Mouse (Mus musculus): Measurements from ENCODE around the gene Mroh3.
A peak's percentile ranks its signal among the peaks of the same experiment; 100 is the strongest.

Mroh3 gene

DNA sequence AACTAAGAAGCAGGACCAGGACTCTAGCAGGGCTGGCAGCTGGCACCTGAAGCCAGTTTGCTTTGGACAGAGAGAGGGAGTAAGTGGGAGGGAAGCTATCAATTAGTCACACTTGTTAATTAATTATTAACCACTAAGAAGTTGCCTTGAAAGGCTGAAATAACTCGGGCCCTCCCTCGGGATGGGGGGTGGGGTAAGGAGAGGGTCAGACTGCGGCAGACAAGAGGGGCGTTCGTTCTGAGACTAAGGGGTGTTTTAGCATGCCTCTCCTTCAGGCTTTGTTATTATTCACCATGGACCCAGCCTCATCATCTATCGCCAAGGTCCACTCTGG lies 16.4 kb upstream of the Mroh3 start:
- no peak for DNase-seq (ENCODE audit: low read depth in 2 of 2, low spot score in 2 of 2)

DNA sequence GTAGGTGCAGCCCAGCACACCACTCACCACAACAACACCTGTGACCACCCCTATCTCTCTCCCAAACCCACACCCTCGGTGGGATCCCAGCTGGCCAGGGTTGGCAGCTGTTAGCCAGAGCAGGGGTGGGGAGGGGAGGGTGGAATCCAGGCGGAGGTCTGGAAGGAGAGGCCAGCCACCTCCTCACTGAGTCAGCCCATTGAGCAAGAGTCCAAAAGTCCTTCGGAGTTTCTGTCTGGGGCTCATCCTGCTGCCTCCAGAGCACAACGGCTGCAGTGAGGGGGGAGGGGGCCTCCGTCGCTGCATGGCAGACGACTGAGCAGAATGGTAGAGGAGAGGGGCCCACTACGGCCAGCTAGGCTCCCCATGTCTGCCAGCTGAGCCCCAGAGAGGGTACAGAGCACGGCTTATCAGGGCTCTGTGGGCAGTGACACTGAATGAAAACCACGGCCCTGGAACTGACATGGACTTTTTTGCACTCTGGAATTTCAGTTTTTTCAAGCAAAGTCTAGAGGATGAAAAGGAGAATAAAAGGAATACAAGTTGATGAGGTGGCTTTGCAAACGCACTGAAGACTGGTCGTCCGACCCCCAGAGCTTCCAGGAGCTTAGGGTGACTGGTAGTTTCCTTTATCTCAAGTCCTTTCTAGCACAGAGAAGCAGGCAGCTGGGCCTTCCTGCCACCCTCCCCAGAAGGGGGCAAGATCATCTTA lies 15.9 kb upstream of the Mroh3 start:
- no peak for DNase-seq (ENCODE audit: low read depth in 2 of 2, low spot score in 2 of 2)

DNA sequence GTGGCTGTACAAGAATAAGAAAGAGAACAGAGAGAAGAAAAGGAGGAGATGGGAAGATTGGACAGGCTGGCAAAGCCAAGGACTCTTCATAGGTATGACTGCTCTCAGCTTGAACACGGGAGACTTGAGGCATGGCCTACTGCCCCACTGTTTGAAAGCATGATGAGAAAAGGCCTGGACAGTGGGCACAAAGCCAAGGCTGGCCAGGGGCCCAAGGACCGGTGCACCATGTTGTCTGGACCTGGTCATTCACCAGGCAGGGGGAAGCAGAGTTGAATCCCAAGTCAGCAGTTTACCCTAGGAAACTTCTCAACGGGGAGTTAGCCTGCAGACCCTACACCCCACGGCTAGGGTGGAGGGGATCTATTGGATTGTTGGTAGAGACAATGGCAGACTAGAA lies 15.2 kb upstream of the Mroh3 start:
- no peak for DNase-seq (ENCODE audit: low read depth in 2 of 2, low spot score in 2 of 2)

DNA sequence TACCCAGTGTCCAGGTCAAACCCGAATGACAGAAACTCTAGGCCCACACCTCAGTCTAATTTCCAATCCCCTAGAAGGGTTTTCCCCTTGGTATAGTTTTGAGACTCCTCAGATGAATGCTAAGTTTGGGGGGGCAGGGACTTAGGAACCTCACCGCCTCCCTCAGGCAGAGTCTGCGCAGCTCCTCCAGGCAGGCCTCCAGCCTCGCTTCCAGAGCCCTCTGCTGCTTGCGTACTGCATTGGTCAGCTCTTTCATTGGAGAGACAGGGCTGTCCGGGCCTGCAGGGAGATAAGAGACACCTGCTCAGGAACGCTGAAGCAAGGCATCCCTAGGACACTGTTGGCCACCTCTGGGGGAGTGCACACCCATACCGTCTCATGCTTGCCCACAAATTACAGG lies 14.0 kb upstream of the Mroh3 start:
- no peak for DNase-seq (ENCODE audit: low read depth in 2 of 2, low spot score in 2 of 2)

GRCm38 (mm10) chr1:136225846-136226245 lies 13.2 kb upstream of the Mroh3 start:
- DNase-seq (ENCODE audit: low read depth in 2 of 2, low spot score in 2 of 2), result no peak

- no peak for DNase-seq (ENCODE audit: low read depth in 2 of 2, low spot score in 2 of 2)
Observed at GRCm38 (mm10) chr1:136223758-136224342, 11.2 kb upstream of the Mroh3 start.

- DNase-seq (ENCODE audit: low read depth in 2 of 2, low spot score in 2 of 2), result no peak
Observed at GRCm38 (mm10) chr1:136222386-136222785, 9.8 kb upstream of the Mroh3 start.

GRCm38 (mm10) chr1:136220037-136220871 lies 7.6 kb upstream of the Mroh3 start:
- DNase-seq (ENCODE audit: low read depth in 2 of 2, low spot score in 2 of 2), result no peak

GRCm38 (mm10) chr1:136214304-136214703 lies 1.7 kb upstream of the Mroh3 start:
- no peak for DNase-seq (ENCODE audit: low read depth in 2 of 2, low spot score in 2 of 2)

- DNase-seq (ENCODE audit: low read depth in 2 of 2, low spot score in 2 of 2), result no peak
Observed at GRCm38 (mm10) chr1:136190033-136190432, 22.6 kb downstream of the Mroh3 start.

DNA sequence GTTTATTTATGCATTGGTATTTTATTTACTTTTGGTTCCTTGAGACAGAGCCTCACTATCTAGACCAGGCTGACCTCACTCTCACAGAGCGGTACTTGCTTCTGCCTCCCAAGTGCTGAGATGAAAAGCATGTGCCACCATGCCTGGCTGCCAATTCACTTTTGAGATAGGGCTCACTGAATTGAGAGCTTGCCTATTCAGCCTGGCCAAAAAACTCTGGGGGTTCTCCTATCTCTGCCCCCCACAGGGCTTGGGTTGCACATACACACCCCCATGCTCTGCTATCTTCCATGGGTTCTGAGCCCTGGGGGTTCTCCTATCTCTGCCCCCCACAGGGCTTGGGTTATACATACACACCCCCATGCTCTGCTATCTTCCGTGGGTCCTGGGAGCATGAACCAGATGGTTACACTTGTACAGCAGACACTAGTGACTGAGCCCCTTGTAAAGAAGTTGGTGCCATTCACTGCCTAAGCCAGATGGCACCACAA lies 33.1 kb downstream of the Mroh3 start:
- DNase-seq (ENCODE audit: low read depth in 2 of 2, low spot score in 2 of 2), result no peak

GRCm38 (mm10) chr1:136178741-136179140 lies 33.9 kb downstream of the Mroh3 start:
- DNase-seq (ENCODE audit: low read depth in 2 of 2, low spot score in 2 of 2), result no peak

GRCm38 (mm10) chr1:136177085-136177484 lies 35.5 kb downstream of the Mroh3 start:
- no peak for DNase-seq (ENCODE audit: low read depth in 2 of 2, low spot score in 2 of 2)

DNA sequence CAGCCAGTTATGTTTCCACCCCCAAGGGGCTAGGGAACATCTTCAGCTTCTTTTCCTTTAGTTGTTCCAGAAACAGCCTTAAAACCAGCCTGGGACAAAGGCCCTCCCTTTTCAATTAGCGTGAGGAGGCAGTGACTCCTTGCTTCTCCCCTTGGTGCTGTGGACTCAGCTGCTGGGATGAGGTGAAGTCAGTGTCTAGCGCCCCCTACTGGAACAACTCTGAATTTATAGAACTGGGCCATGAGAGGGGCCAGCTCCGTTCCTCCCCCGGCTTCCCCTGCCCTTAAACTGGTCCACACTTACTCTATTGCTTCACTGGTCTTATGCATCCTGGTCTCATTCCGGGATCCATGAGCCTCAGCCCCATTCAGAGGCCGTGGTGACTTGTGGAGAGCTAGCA lies 37.4 kb downstream of the Mroh3 start:
- DNase-seq (ENCODE audit: low read depth in 2 of 2, low spot score in 2 of 2), result peak; percentile 49 to 73

DNA sequence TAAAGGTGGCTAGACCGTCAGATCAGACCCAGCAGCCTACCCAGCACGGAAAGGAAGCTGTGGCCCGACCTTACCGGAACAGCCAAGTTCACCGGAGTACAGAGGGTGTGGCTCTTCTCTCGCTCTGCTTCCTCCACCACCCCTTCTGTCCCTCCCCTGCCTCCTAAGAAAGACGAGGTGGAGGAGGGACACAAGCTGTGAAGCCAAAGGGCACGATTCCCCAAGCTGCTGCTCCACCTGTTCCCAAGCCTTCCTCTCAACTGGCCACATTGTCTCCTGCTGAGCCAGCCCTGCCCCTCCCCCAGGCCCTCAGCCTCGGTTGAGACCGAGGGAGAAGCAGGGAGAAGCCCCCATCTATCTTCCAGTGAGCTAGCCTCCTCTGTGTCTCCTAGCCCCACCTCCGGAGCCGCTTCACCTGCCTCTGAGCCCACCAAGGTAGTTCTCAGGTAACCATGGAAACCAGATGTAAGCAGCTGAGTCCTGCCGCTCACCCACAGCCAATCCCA lies 38.5 kb downstream of the Mroh3 start:
- peak in 1 of 2 experiments; percentile 26 for DNase-seq (ENCODE audit: low read depth in 2 of 2, low spot score in 2 of 2)

DNA sequence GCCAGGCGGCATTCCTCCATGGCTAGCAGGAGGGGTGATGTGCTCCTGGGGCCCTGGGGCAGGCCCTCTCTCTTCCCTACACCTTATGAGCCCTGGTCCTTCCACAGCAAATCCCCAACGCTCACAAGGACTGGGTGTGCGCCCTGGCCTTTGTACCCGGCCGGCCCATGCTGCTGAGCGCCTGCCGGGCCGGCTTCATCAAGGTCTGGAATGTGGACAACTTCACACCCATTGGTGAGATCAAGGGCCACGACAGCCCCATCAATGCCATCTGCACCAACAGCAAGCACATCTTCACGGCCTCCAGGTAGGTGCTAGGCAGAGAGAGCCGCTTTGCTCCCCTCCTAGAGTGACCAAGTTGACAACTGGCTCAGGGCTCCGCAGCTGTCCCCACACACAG lies 39.9 kb downstream of the Mroh3 start:
- DNase-seq (ENCODE audit: low read depth in 2 of 2, low spot score in 2 of 2), result no peak

- DNase-seq (ENCODE audit: low read depth in 2 of 2, low spot score in 2 of 2), result peak in 1 of 2 experiments; percentile 42
Observed at GRCm38 (mm10) chr1:136170109-136170508, 42.5 kb downstream of the Mroh3 start.

DNA sequence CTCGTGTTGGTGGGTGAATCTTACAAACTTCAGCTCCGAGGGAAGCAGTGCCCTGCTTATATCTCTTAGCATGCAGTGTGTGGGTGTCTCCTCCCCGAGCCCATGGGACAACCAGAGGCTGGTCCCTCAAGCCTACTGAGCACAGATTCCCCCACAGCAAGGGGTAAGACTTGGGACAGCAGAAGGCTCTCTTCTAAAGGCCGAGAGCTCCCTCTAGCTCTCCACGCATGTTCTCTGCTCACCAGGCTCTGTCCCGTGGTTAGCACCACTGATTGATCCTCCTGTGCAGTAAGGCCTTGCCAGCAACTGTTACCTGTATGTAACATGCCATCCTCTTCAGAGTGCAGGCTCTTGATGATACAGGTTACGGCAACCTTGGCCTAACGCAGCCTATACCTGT lies 45.0 kb downstream of the Mroh3 start:
- DNase-seq (ENCODE audit: low read depth in 2 of 2, low spot score in 2 of 2), result no peak

GRCm38 (mm10) chr1:136165436-136165835 lies 47.2 kb downstream of the Mroh3 start:
- no peak for DNase-seq (ENCODE audit: low read depth in 2 of 2, low spot score in 2 of 2)

DNA sequence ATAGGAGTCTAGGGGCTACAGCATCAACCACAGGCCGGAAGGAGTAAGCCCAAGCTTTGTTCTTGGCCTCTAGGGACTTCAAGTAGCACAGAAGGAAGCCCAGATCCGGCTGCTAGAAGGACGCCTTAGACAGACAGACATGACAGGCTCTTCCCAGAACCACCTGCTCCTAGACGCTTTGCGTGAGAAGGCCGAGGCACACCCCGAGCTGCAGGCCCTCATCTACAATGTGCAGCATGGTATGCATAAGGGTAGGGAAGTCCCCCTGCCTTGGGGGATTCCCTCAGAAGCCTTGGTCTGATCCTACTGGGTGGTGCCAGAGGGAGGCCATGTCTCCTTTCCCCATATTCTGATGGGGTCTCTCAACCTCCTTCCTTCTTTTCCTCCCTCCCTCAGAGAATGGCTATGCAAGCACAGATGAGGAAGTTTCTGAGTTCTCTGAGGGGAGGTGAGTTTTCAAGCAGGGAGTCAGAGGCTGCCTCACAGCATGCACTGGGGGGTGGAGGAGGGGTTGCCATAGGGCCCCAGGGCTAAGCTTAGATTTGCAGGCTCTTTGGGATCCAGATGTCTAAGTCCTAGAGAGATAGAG lies 51.2 kb downstream of the Mroh3 start:
- no peak for DNase-seq (ENCODE audit: low read depth in 2 of 2, low spot score in 2 of 2)

DNA sequence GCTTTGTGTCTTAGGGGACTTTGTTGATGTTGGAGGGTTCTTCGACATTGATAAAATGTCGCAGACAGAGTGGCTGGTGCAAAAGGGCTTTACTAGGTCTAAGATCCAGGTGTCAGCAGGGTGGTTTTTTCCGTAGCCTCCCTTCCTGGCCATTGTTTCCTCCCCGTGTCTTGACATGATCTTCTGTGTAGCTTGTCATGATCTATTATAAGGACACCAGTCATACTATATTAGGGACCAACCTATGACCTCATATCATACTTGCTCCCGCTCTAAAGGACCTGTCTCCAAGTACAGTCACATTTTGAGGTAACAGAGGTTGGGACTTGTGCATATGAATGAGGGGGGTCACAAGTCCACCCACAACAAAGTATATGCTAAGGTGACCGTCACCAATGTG lies 51.7 kb downstream of the Mroh3 start:
- no peak for DNase-seq (ENCODE audit: low read depth in 2 of 2, low spot score in 2 of 2)

DNA sequence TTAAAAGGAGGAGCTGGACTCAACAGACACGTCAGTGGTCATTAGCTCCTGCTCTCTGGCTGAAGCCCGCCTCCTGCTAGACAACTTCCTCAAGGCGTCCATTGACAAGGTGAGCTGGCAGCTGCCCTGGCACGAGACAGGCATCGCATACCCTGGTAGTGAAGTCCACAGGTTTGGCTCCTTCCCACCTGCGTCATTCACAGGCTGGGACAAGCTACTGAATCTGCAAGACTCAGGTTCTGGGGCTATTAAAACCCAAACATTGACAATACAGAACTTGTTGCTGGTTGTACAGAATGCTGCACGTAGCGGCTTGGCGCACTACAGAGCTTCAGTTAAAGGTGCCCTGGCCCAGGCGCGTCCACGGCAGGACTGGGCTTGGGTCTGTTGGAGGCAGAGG lies 52.3 kb downstream of the Mroh3 start:
- DNase-seq (ENCODE audit: low read depth in 2 of 2, low spot score in 2 of 2), result no peak
